Mouse (Mus musculus) E14TG2a.4 (cell line): Measurements from ENCODE around the gene Clic4.

Experiments
- H3K27me3 ChIP-seq: 2 replicates; pipeline ENCODE4 v1.6.1; 2014; ENCODE audit warnings: low read length, control low read depth; ENCODE audit not compliant: insufficient read depth
- H3K36me3 ChIP-seq: 2 replicates; pipeline ENCODE4 v1.6.1; 2014; ENCODE audit warnings: low read length, control low read depth; ENCODE audit not compliant: insufficient read depth
- H3K4me1 ChIP-seq: replicated peaks from 2 replicates; pipeline ENCODE4 v1.6.1; 2014; ENCODE audit warnings: low read depth, low read length, control low read depth
- H3K4me3 ChIP-seq: replicated peaks from 2 replicates; pipeline ENCODE4 v1.5.1; 2014; ENCODE audit warnings: mild to moderate bottlenecking, low read length
- H3K9me3 ChIP-seq: 2 replicates; pipeline ENCODE4 v1.6.1; 2014; ENCODE audit warnings: low read length, control low read depth
- CTCF ChIP-seq: conservative IDR thresholded peaks from 2 replicates; pipeline ENCODE4 v1.5.1; 2014; ENCODE audit warnings: low read length
- NANOG ChIP-seq: IDR thresholded peaks from 2 replicates; pipeline ENCODE4 v1.6.1; 2014; ENCODE audit warnings: borderline replicate concordance, low read length, mixed read lengths
- POU5F1 ChIP-seq: IDR thresholded peaks from 2 replicates; pipeline ENCODE4 v1.6.1; 2014; ENCODE audit warnings: low read length, borderline replicate concordance

The Clic4 gene

DNA sequence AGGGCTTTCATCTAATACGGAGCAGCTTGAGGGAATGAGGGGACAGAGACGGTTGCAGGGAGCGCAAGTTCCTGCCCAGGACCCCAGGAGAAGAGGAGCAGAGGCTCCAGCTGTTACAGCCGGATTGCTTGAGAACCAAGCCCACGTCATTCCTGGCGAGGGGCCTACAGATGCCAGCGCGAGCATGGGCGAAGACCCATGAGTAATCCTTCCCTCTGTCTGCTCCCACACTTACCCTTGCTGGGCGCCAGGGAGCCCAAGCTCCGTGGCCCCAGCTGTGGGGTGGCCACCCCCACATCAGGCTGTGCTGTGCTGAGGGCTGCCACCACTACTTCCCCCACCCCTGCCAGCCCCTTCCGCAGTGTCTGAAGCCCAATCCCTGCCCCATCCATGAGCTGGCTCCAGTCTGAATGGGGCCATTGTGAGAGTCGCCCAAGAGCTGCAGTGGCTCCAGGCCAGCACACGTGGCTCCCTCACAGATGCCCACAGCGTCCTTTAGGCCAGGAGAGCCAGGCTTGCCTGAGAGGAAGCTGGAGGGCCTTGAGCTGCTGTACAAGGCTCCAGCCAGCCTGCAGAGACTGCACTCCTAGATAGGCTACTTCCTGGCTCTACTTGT, 25.4 kb upstream of the Clic4 start:
- Histone ChIP-seq H3K4me3 (peak overlapping the region; percentile 69), H3K9me3 (no peaks in the 10 kb centered on the region), H3K4me1 (peaks cover 77% of the 10 kb centered on the region), H3K36me3 (no peaks in the 10 kb centered on the region), H3K27me3 (no peaks in the 10 kb centered on the region)
- no peak for TF ChIP-seq CTCF
- no peak for TF ChIP-seq POU5F1
- no peak for TF ChIP-seq NANOG

DNA sequence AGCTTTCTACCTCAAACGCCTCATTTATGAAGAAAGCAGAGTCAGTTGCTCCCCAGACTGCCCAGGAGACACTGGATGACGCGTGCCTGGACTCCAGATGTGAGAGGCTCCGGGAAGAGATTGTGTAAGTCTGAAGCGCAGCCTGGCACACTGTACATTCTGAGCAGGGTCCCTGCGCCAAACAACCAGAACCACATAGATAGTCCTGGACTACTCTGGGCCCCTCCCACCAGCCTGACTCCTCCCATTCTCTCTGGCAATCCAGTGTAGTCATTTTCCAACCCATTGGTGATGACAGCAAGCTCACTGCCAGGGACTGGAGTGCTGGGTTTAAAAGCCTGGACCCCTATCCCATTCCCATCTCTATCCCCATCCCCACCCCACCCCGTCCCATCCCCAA, 24.5 kb upstream of the Clic4 start:
- H3K9me3 ChIP-seq, result no peaks in the 10 kb centered on the region
- peaks cover 74% of the 10 kb centered on the region for H3K4me1 ChIP-seq
- no peaks in the 10 kb centered on the region for H3K27me3 ChIP-seq
- H3K4me3 ChIP-seq, result peak overlapping the region; percentile 69
- no peaks in the 10 kb centered on the region for H3K36me3 ChIP-seq
- no peak for TF ChIP-seq POU5F1
- TF ChIP-seq CTCF, result no peak
- TF ChIP-seq NANOG, result no peak

DNA sequence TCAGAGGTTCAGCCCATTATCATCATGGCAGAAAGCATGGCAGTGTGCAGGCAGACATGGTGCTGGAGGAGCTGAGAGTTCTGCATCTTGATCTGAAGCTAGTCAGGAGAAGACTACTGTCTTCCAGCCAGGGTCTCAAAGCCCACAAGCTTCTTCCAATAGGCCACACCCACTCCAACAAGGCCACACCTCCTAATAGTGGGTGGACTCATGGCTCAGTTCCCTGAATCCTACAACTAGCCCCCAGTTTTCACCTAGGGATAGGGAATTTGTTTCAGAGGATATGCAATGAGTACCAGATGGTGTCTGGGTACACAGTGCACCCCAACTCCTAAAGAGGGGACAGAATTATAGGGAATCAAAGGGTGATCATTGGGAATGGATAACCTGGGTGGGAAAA, 24.0 kb upstream of the Clic4 start:
- Histone ChIP-seq H3K9me3 (no peaks in the 10 kb centered on the region), H3K4me1 (peaks cover 74% of the 10 kb centered on the region), H3K4me3 (peak overlapping the region; percentile 11; the same call in 1 of the 2 replicates), H3K36me3 (no peaks in the 10 kb centered on the region), H3K27me3 (no peaks in the 10 kb centered on the region)
- no peak for TF ChIP-seq NANOG
- no peak for TF ChIP-seq CTCF
- no peak for TF ChIP-seq POU5F1

DNA sequence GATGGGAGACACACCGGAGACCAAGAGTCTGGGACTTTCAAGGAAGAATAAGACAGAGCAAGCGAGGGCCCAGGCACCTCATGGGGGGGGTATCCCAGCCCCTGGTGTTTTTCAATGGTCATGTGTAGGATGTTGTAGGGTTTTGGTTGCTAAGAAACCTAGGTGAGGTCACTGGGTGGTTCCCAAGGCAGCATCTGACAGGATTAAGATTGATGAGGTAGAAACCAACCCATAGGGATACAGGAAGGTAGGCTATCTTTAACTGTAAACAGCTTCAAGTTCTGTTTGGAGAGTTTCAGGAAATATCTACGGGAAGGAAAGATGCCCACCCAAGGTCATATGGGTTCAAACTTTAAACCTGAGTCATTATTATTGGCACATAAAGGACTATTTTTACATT, 21.2 kb upstream of the Clic4 start:
- no peak overlapping the region for H3K4me3 ChIP-seq
- no peaks in the 10 kb centered on the region for H3K27me3 ChIP-seq
- no peaks in the 10 kb centered on the region for H3K9me3 ChIP-seq
- TF ChIP-seq POU5F1, result no peak
- TF ChIP-seq NANOG, result no peak
- TF ChIP-seq CTCF, result no peak
- peaks cover 61% of the 10 kb centered on the region for H3K4me1 ChIP-seq
- no peaks in the 10 kb centered on the region for H3K36me3 ChIP-seq

DNA sequence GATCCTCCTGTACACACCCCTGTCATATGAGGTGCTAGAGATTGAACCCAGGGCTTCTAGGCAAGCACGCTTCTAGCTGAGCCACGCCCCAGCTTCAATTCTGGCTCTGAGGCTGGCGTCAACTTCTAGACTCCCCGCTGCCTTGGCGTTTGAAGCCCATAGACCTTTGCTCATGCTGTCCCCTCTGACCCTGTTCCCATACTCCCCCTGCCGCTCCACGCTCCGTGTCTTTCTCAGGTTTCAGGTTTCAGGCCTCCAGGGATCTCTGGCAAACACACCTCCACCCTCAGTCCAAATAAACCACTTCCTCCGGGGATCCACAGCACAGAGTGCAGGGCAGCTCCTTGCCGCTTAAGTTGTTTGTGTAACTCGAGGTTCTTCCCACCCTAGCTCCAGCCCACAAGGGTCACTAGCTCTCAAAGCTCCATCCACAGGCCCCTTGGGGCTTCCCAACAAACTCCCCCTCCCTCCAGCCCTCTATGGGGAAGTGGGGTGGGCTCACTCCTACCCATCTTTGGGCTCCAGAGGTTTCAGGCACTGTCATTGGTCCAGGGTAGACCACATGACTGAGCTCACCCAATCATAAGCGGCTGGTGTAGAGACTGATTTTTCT, 20.0 kb upstream of the Clic4 start:
- Histone ChIP-seq H3K4me1 (peaks cover 56% of the 10 kb centered on the region), H3K4me3 (peak overlapping the region; percentile 73), H3K36me3 (no peaks in the 10 kb centered on the region), H3K27me3 (no peaks in the 10 kb centered on the region), H3K9me3 (no peaks in the 10 kb centered on the region)
- TF ChIP-seq POU5F1 (no peak), CTCF (no peak), NANOG (no peak)

DNA sequence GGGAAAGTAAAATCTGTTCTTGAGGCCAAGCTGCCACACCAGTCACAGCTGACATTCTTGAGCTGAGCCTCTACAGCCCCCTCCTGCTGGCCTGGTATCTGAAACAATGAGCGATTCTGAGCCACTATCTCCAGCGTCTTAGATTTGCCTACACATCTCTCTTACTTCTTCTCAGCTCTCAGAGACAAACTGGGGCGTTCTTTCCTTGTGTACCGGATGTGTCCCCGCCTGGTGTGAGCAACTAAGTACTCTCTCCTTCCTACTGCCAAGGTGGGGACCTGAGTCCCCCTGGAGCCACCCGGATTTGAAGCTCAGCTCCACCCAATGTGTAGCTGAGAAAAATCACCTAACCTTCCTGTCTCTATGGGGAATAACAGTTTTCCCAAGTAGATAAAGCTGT, 19.2 kb upstream of the Clic4 start:
- Histone ChIP-seq H3K36me3 (no peaks in the 10 kb centered on the region), H3K9me3 (no peaks in the 10 kb centered on the region), H3K4me1 (peaks cover 56% of the 10 kb centered on the region), H3K4me3 (peak overlapping the region; percentile 73), H3K27me3 (no peaks in the 10 kb centered on the region)
- TF ChIP-seq CTCF (no peak), POU5F1 (no peak), NANOG (no peak)

DNA sequence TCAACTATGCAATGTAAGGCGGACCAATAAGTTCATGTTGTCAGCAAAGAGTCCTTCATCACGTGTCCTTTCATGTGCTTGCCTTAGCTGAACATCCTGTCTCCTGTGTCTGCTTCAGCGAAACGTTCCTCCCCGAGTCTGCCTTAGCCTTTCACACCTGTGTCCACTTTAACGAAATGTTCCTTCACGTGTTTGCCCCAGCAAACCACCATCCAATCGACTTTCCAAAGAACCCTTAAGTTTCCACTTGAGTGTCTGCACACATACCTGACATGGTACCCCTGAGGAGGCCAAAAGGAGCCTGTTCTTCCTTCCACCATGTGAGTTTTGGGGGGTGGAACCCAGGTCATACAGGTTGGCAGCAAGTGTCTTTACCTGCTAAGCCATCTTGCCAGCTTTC, 18.6 kb upstream of the Clic4 start:
- H3K4me1 ChIP-seq, result peaks cover 56% of the 10 kb centered on the region
- no peaks in the 10 kb centered on the region for H3K36me3 ChIP-seq
- H3K27me3 ChIP-seq, result no peaks in the 10 kb centered on the region
- TF ChIP-seq NANOG (no peak), POU5F1 (no peak), CTCF (no peak)
- no peak overlapping the region for H3K4me3 ChIP-seq
- no peaks in the 10 kb centered on the region for H3K9me3 ChIP-seq

DNA sequence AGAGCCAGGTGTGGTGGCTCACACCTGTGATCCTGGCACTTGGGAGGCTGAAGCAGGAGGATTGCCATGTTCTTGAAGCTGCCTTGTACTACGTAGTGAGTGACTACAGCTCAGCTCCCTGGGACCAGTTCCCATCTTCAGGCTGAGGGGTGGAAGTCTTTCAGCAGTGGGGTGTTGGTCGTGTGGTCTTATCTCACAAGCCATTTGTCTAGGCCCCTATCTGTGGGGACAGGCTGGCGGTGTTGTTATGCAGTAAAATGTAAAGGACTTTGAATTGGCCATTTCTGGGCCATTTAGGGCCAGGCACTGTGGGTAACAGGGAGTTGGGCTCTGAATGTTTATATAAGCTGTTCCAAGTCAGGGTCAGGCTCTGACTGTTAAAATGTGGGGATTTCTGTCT, 15.4 kb upstream of the Clic4 start:
- Histone ChIP-seq H3K36me3 (no peaks in the 10 kb centered on the region), H3K9me3 (no peaks in the 10 kb centered on the region), H3K27me3 (no peaks in the 10 kb centered on the region), H3K4me1 (peaks cover 51% of the 10 kb centered on the region), H3K4me3 (no peak overlapping the region)
- TF ChIP-seq NANOG, result no peak
- no peak for TF ChIP-seq CTCF
- no peak for TF ChIP-seq POU5F1

DNA sequence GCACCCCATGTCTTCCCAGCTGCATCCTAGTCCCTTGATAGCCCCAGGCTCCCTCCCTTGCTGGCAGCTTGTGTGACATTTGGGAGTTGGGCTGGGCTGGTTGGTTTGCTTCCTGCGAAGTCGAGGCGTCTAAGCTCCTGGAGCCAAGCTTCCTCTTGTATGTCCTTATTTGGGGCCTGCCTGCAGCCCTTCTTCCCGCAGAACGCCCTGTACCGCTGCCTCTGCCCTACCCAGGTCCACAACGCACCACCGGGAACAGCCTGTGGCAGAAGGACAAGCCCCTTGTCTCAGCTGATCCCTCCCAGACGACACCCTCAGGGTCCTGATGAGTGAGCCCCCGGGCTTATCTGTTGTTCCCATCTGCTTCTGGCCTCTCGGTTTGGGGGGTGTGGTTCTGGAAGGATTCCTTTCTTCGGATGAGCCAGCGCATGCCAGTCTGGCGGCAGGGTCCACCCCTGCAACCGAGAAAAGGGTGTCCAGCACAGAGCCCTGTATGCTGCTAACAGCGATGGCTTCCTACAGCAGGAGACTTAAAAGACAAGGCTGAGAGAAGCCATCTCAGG, 14.3 kb upstream of the Clic4 start:
- Histone ChIP-seq H3K9me3 (no peaks in the 10 kb centered on the region), H3K36me3 (no peaks in the 10 kb centered on the region), H3K4me3 (peak overlapping the region; percentile 55), H3K4me1 (peaks cover 47% of the 10 kb centered on the region), H3K27me3 (no peaks in the 10 kb centered on the region)
- TF ChIP-seq POU5F1 (no peak), CTCF (no peak), NANOG (no peak)
